Mouse (Mus musculus): ENCODE data around the gene Ccnl1. TPM values are rescaled to one million over a fixed set of nuclear protein-coding genes. Genes with fewer than 3 reads are reported as not detected.
A peak's percentile ranks its signal among the peaks of the same experiment; 100 is the strongest.

Gene Ccnl1
- total and polyA plus RNA-seq, 2 experiments, result 20.0 to 55.5 TPM

DNA sequence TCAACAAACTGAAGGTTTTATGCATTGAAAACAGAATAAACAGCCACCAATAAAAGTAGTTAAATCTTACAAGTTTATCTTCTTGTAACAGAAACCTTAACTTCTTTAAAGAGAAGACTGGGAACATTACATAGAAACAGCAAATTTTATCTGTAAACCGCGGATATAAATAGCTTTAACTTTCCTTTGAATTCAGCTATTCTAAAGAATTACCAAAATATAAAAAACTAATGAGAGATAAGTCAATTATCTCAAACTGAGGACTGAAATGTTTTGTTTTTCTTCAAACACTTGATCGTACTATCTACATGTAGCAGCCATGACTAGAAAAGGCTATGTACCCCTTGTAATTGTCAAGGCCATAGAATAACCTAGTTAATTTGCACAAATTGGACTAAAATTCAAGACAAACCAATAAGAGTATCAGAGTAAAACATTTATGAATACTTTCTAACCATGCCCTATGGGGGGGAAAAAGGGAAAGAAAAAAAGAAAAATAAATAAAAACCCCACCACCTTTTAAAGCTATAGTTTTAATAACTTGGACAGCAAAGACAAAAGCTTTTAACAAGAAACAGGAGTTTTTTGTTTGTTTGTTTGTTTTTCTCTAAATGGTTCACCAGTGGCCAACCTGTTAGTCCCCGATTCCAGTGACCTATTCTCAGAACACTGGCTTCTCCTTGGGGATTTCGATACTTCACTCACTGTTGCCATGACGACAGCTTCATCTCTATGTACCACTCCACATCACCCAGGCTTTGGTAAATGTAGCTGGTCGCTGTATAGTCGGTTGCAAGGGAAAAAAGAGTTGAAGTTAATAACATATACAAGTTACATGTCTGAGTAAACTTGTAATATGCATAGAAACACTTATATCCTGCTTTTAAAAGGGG lies 3.3 kb downstream of the Ccnl1 start:
- peaks cover 52% of the 10 kb centered on the region for H3K36me3 ChIP-seq (ENCODE audit: control insufficient read depth, insufficient read depth, low read length)
- no peak for TF ChIP-seq CTCF (IDR thresholded peaks at IDR 0.05; ENCODE audit: low read depth, low read length)
- TF ChIP-seq POLR2A (IDR thresholded peaks at IDR 0.05; ENCODE audit: extremely low read depth, insufficient read depth, low read length), result no peak
- H3K4me3 ChIP-seq (ENCODE audit: insufficient read depth, low read depth, low read length), result no peak overlapping the region
- no peaks in the 10 kb centered on the region for H3K27me3 ChIP-seq (ENCODE audit: control insufficient read depth, insufficient read depth, low read length)
- no peak overlapping the region for H3K27ac ChIP-seq (replicated peaks; ENCODE audit: insufficient read depth, low read depth, low read length)
- peaks cover 8% of the 10 kb centered on the region; the same call in 1 of the 2 replicates for H3K79me2 ChIP-seq (ENCODE audit: control insufficient read depth, insufficient read depth, low read length)
- peaks cover 25% of the 10 kb centered on the region for H3K4me1 ChIP-seq (ENCODE audit: control insufficient read depth, insufficient read depth, low read length)
- 41% methylated on average over 8 of the region's 8 CpGs for WGBS
- peak overlapping the region; percentile 28; the same call in 1 of the 2 replicates for H3K9ac ChIP-seq (ENCODE audit: low read depth, low read length)
- DNase-seq (ENCODE audit: extremely low read depth, low read depth, low spot score), result no peak

DNA sequence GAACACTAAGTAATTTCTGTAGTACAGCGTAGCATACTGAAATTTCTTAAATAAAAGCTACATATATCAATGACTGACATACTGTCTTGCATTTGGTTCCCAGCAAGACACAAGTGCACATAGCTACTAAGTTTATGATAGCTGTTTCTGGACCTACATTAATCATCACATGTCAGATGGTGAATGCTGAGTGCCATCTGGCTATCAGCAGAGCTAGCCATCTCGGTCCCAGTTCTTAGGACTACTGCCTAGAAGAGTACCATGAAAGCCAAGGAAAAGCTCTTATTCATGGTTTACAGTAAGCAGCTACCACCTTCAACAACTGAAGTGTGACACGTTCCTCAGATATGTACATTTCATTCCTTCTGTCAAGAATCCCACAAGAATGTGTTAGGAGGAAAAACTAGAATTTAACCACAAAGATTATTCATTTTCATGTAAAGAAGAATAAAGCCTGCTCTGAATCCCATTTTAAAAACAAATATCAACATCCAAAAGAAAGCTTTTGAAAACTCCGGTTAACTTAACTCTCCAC lies 7.2 kb downstream of the Ccnl1 start:
- Histone ChIP-seq H3K4me1 (ENCODE audit: control insufficient read depth, insufficient read depth, low read length) (peaks cover 18% of the 10 kb centered on the region), H3K79me2 (ENCODE audit: control insufficient read depth, insufficient read depth, low read length) (no peaks in the 10 kb centered on the region; the same call in 1 of the 2 replicates), H3K27ac (replicated peaks; ENCODE audit: insufficient read depth, low read depth, low read length) (no peak overlapping the region), H3K27me3 (ENCODE audit: control insufficient read depth, insufficient read depth, low read length) (no peaks in the 10 kb centered on the region), H3K9ac (ENCODE audit: low read depth, low read length) (no peak overlapping the region), H3K4me3 (ENCODE audit: insufficient read depth, low read depth, low read length) (no peak overlapping the region), H3K36me3 (ENCODE audit: control insufficient read depth, insufficient read depth, low read length) (peaks cover 74% of the 10 kb centered on the region)
- no peak for TF ChIP-seq CTCF (IDR thresholded peaks at IDR 0.05; ENCODE audit: low read depth, low read length)
- TF ChIP-seq POLR2A (IDR thresholded peaks at IDR 0.05; ENCODE audit: extremely low read depth, insufficient read depth, low read length), result no peak
- 88% methylated on average over 4 of the region's 4 CpGs for WGBS
- DNase-seq (ENCODE audit: extremely low read depth, low read depth, low spot score), result no peak

DNA sequence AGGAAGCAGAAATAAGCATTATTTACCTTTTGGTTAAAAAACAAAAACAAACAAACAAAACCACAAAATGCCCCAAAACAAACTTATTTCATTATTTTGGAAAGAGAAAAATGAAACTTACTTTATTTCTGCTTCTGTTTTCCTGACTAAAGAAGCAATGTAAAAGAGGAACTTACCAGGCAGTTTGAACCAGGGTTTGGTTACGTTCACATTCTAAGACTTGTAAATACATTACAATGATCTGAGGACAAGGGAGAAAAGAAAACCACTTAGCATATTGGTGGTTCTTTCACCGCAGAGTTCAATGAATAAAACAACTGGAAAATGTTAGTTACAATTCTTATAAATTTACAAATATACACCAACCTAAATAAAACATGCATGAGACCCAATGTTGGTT lies 7.7 kb downstream of the Ccnl1 start:
- WGBS, result 91% methylated on average over 2 of the region's 2 CpGs
- no peak for DNase-seq (ENCODE audit: extremely low read depth, low read depth, low spot score)
- no peak overlapping the region for H3K27ac ChIP-seq (replicated peaks; ENCODE audit: insufficient read depth, low read depth, low read length)
- H3K4me1 ChIP-seq (ENCODE audit: control insufficient read depth, insufficient read depth, low read length), result peaks cover 14% of the 10 kb centered on the region
- H3K36me3 ChIP-seq (ENCODE audit: control insufficient read depth, insufficient read depth, low read length), result peaks cover 76% of the 10 kb centered on the region
- TF ChIP-seq CTCF (IDR thresholded peaks at IDR 0.05; ENCODE audit: low read depth, low read length) (no peak), POLR2A (IDR thresholded peaks at IDR 0.05; ENCODE audit: extremely low read depth, insufficient read depth, low read length) (no peak)
- no peaks in the 10 kb centered on the region; the same call in 1 of the 2 replicates for H3K79me2 ChIP-seq (ENCODE audit: control insufficient read depth, insufficient read depth, low read length)
- H3K27me3 ChIP-seq (ENCODE audit: control insufficient read depth, insufficient read depth, low read length), result no peaks in the 10 kb centered on the region
- no peak overlapping the region for H3K4me3 ChIP-seq (ENCODE audit: insufficient read depth, low read depth, low read length)
- no peak overlapping the region for H3K9ac ChIP-seq (ENCODE audit: low read depth, low read length)

DNA sequence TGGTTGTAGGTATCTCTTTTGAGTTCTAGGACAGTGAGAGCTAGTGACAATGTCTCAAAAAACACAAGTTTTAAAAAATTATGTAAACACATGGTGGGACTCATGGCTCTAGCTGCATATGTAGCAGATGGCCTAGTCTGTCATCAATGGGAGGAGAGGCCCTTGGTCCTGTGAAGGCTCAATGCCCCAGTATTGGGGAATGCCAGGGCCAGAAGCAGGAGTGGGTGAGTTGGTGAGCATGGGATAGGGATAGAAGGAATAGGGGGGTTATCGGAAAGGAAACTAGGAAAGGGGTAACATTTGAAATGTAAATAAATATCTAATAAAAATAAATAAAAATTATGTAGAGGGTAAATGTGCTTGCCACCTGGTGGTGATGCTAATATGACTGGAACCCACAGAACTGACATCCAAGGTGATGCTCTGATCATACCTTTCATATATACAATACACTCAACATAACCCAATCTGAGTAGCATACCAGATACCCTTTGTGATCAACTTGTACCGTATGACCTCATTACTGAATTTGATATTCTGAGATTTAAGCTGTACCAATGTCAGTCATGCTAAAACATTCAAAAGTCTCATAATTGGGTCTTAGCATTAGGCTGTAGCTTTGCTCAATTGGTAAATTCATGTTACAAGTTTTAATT lies 12.6 kb downstream of the Ccnl1 start:
- Histone ChIP-seq H3K27me3 (ENCODE audit: control insufficient read depth, insufficient read depth, low read length) (no peaks in the 10 kb centered on the region), H3K36me3 (ENCODE audit: control insufficient read depth, insufficient read depth, low read length) (peaks cover 54% of the 10 kb centered on the region), H3K27ac (replicated peaks; ENCODE audit: insufficient read depth, low read depth, low read length) (no peak overlapping the region), H3K4me3 (ENCODE audit: insufficient read depth, low read depth, low read length) (no peak overlapping the region), H3K79me2 (ENCODE audit: control insufficient read depth, insufficient read depth, low read length) (no peaks in the 10 kb centered on the region), H3K4me1 (ENCODE audit: control insufficient read depth, insufficient read depth, low read length) (no peaks in the 10 kb centered on the region), H3K9ac (ENCODE audit: low read depth, low read length) (no peak overlapping the region)
- no peak for DNase-seq (ENCODE audit: extremely low read depth, low read depth, low spot score)
- no peak for TF ChIP-seq CTCF (IDR thresholded peaks at IDR 0.05; ENCODE audit: low read depth, low read length)
- no peak for TF ChIP-seq POLR2A (IDR thresholded peaks at IDR 0.05; ENCODE audit: extremely low read depth, insufficient read depth, low read length)
- WGBS, result 95% methylated on average over 2 of the region's 2 CpGs

DNA sequence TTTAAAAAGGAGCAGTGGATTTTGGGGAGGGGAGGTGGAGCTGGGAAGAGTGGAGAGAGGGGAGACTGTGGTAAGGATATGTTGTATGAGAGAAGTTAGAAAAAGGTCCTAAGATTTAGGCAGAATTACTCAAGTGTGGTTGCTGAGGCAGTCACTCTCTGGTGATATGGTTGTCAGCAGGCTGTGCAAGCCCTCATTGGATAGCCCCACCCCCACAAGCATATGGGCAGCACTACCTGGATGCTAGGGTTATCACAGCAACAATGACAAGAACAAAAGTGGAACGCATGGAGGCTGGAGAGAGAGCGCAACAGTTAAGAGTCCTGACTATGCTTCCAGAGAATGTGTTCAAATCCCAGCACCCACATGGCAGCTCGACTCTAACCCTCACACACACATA lies 13.3 kb downstream of the Ccnl1 start:
- peaks cover 49% of the 10 kb centered on the region for H3K36me3 ChIP-seq (ENCODE audit: control insufficient read depth, insufficient read depth, low read length)
- H3K4me3 ChIP-seq (ENCODE audit: insufficient read depth, low read depth, low read length), result no peak overlapping the region
- H3K79me2 ChIP-seq (ENCODE audit: control insufficient read depth, insufficient read depth, low read length), result no peaks in the 10 kb centered on the region
- no peak overlapping the region for H3K27ac ChIP-seq (replicated peaks; ENCODE audit: insufficient read depth, low read depth, low read length)
- H3K27me3 ChIP-seq (ENCODE audit: control insufficient read depth, insufficient read depth, low read length), result no peaks in the 10 kb centered on the region
- TF ChIP-seq POLR2A (IDR thresholded peaks at IDR 0.05; ENCODE audit: extremely low read depth, insufficient read depth, low read length) (no peak), CTCF (IDR thresholded peaks at IDR 0.05; ENCODE audit: low read depth, low read length) (no peak)
- no peak for DNase-seq (ENCODE audit: extremely low read depth, low read depth, low spot score)
- no peaks in the 10 kb centered on the region for H3K4me1 ChIP-seq (ENCODE audit: control insufficient read depth, insufficient read depth, low read length)
- no peak overlapping the region for H3K9ac ChIP-seq (ENCODE audit: low read depth, low read length)
- WGBS, result 96% methylated on average over 3 of the region's 3 CpGs
